9 mouse cellular contexts compared by ENCODE assay signal in the genomic region with DNA sequence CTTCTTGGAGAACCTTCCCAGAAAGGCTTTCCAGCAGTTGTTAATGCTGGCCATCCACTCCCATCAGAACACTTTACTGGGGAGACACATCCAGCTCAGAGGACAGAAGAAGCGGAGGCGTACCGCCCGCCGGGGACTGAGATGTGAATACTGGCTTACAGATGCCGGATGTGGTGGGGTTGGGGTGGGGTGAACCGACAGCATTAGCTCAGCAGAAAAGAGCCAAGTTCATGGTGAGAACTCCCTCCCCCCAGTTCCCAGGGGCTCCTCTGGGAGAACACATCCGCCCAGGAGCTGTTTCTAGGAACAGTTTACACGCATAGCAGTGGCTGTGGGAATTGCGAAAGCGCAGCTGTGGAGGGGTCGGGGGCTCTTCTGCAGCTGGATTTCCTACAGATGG. TPM values are rescaled to one million over a fixed set of nuclear protein-coding genes. Genes with fewer than 3 reads are reported as not detected.
DNase-seq lines count a peak whose midpoint lies in the region; ATAC-seq lines count a peak whose summit lies in the region.
"Had no signal": no experiment of that assay in that cellular context is flagged by ENCODE, and none has a peak within 500 bp of the region (broad histone marks: within the 10 kb centered on the region; RNA-seq: fewer than 3 reads in every experiment).

No protein-coding gene starts in this region.

- H3K27ac ChIP-seq in liver, embryonic 16.5 days (ENCODE audit: low read length), result no peak overlapping the region
- H3K27ac ChIP-seq in liver, embryonic 12.5 days, result no peak overlapping the region

- 62% methylated on average over 12 of the region's 12 CpGs for WGBS in liver, embryonic 16.5 days (ENCODE audit: insufficient replicate concordance)
- WGBS in liver, embryonic 12.5 days (ENCODE audit: insufficient replicate concordance), result 67% methylated on average over 12 of the region's 12 CpGs

- no peaks in the 10 kb centered on the region for H3K9me3 ChIP-seq in liver, embryonic 16.5 days (replicated peaks; ENCODE audit: control insufficient read depth, low read length)
- H3K9me3 ChIP-seq in liver, embryonic 12.5 days (replicated peaks), result no peaks in the 10 kb centered on the region

- H3K9ac ChIP-seq in liver, embryonic 16.5 days (ENCODE audit: low read depth, low read length), result no peak overlapping the region
- no peak overlapping the region for H3K9ac ChIP-seq in liver, embryonic 12.5 days

- no peaks in the 10 kb centered on the region for H3K27me3 ChIP-seq in liver, embryonic 16.5 days (ENCODE audit: control insufficient read depth, insufficient read depth, low read depth, low read length)
- no peaks in the 10 kb centered on the region for H3K27me3 ChIP-seq in liver, embryonic 12.5 days (replicated peaks)

- no peak overlapping the region for H3K4me3 ChIP-seq in liver, embryonic 16.5 days (ENCODE audit: low read depth, low read length)
- no peak overlapping the region for H3K4me3 ChIP-seq in liver, embryonic 12.5 days

- H3K4me2 ChIP-seq in liver, embryonic 16.5 days (ENCODE audit: low read depth, low read length), result no peak overlapping the region
- no peak overlapping the region for H3K4me2 ChIP-seq in liver, embryonic 12.5 days

- no peaks in the 10 kb centered on the region for H3K4me1 ChIP-seq in liver, embryonic 16.5 days (ENCODE audit: control insufficient read depth, low read depth, low read length)
- no peaks in the 10 kb centered on the region for H3K4me1 ChIP-seq in liver, embryonic 12.5 days

- H3K36me3 ChIP-seq in liver, embryonic 16.5 days (ENCODE audit: control insufficient read depth, insufficient read depth), result peaks cover 3% of the 10 kb centered on the region; the same call in 1 of the 2 replicates
- H3K36me3 ChIP-seq in liver, embryonic 12.5 days, result peaks cover 8% of the 10 kb centered on the region; the same call in 1 of the 2 replicates

- DNase-seq in heart, adult 9 months (ENCODE audit: low spot score in 2 of 2), result peak; percentile 90 to 91
- peak; percentile 70 to 83 for DNase-seq in kidney, postnatal 4 days
- peak; percentile 71 for DNase-seq in thymus, postnatal 14 days
- no peak for DNase-seq in layer of hippocampus, postnatal 25 days (ENCODE audit: extremely low spot score in 1 of 2, low spot score in 1 of 2)
- no peak for DNase-seq in adrenal gland, adult 18-20 months (ENCODE audit: low spot score in 2 of 2)
- DNase-seq in ovary, postnatal 10 days (ENCODE audit: low spot score), result no peak
- DNase-seq: cerebellum, postnatal 10 days had no signal

- 0 out of 2 replicates have a peak, but pooled peaks have one; percentile 13 for ATAC-seq in liver, embryonic 16.5 days (ENCODE audit: low read depth)
- no peak for ATAC-seq in liver, embryonic 12.5 days

RNA-seq across cellular contexts. Expression of a gene that starts 24.3 kb away (rescaled TPM):
- 11.5 and 15.3 TPM in 2 replicates for polyA plus RNA-seq in liver, embryonic 16.5 days (2015; fragmentation: Nextera tagmentation; extraction: Ambion mirVana)
- polyA plus RNA-seq in liver, embryonic 12.5 days (2016; fragmentation: Nextera tagmentation; extraction: Ambion mirVana), result 5.6 and 6.1 TPM in 2 replicates
- total RNA-seq in layer of hippocampus, postnatal 25 days (2021), result 10 to 100 TPM; 28.8 to 34.0 TPM
- 10 to 100 TPM; 46.0 to 94.2 TPM for total RNA-seq in adrenal gland, adult 18-20 months (2021)

RNA-seq across cellular contexts. Expression of a gene that starts 27.7 kb away (rescaled TPM):
- 0.63 and 1.4 TPM in 2 replicates for polyA plus RNA-seq in liver, embryonic 16.5 days (2015; fragmentation: Nextera tagmentation; extraction: Ambion mirVana)
- polyA plus RNA-seq in liver, embryonic 12.5 days (2016; fragmentation: Nextera tagmentation; extraction: Ambion mirVana), result 0.05 TPM in 1 of 2 replicates, not detected in the other
- 1 to 10 TPM; 1.4 to 1.9 TPM for total RNA-seq in layer of hippocampus, postnatal 25 days (2021)
- total RNA-seq in adrenal gland, adult 18-20 months (2021), result under 1 TPM; 0.19 to 0.50 TPM

RNA-seq across cellular contexts. Expression of a gene that starts 31.2 kb away (rescaled TPM):
- polyA plus RNA-seq in liver, embryonic 16.5 days (2015; fragmentation: Nextera tagmentation; extraction: Ambion mirVana), result 598 and 706 TPM in 2 replicates
- polyA plus RNA-seq in liver, embryonic 12.5 days (2016; fragmentation: Nextera tagmentation; extraction: Ambion mirVana), result 1,173 and 1,181 TPM in 2 replicates
- 100 to 1,000 TPM; 761 to 890 TPM for total RNA-seq in layer of hippocampus, postnatal 25 days (2021)
- 1,000 to 10,000 TPM; 1,092 to 1,268 TPM for total RNA-seq in adrenal gland, adult 18-20 months (2021)

Comparison
In these comparisons a context has a peak if more than half of its experiments do, and no peak if none do; other contexts are left out.
1. DNase-seq: peak in heart, adult 9 months (2 of 2), kidney, postnatal 4 days (2 of 2) and thymus, postnatal 14 days (single experiment); none in layer of hippocampus, postnatal 25 days (0 of 2), adrenal gland, adult 18-20 months (0 of 2) and ovary, postnatal 10 days (single experiment).